Mouse (Mus musculus) forebrain, postnatal 0 days (tissue): ENCODE measurements around the gene Plac8. TPM values are rescaled to one million over a fixed set of nuclear protein-coding genes. Genes with fewer than 3 reads are reported as not detected.

Experiments used
- ATAC-seq: fragments of 200-750 bp; cut with Nextera tagmentation; 2 replicates; pipeline ENCODE4 v1.8.0; 2017; ENCODE audit warnings: mild to moderate bottlenecking, moderate library complexity
- DNase-seq: peaks from one replicate; pipeline ENCODE4 v3.0.0-alpha.2; 2015
- H3K27ac ChIP-seq: fragments of 300-500 bp; sonication (generic); 2 replicates; pipeline ENCODE4 v1.5.1; 2014; ENCODE audit warnings: low read depth, mild to moderate bottlenecking, antibody characterized with exemption, low read length, moderate library complexity, mixed read lengths
- H3K27me3 ChIP-seq: fragments of 300-500 bp; sonication (generic); 2 replicates; pipeline ENCODE4 v1.6.1; 2014; ENCODE audit warnings: mild to moderate bottlenecking, low read length, mixed read lengths; ENCODE audit not compliant: insufficient read depth
- H3K36me3 ChIP-seq: fragments of 300-500 bp; sonication (generic); 2 replicates; pipeline ENCODE4 v1.6.1; 2014; ENCODE audit warnings: mild to moderate bottlenecking, moderate library complexity; ENCODE audit not compliant: insufficient read depth
- H3K4me1 ChIP-seq: fragments of 300-500 bp; sonication (generic); 2 replicates; pipeline ENCODE4 v1.6.1; 2014; ENCODE audit warnings: antibody characterized with exemption; ENCODE audit not compliant: insufficient read depth
- H3K4me2 ChIP-seq: fragments of 300-500 bp; sonication (generic); 2 replicates; pipeline ENCODE4 v1.6.1; 2014; ENCODE audit warnings: low read depth, mild to moderate bottlenecking, moderate library complexity
- H3K4me3 ChIP-seq: fragments of 300-500 bp; sonication (generic); 2 replicates; pipeline ENCODE4 v1.5.1; 2014; ENCODE audit warnings: low read depth, low read length, mixed read lengths
- H3K9ac ChIP-seq: fragments of 300-500 bp; sonication (generic); 2 replicates; pipeline ENCODE4 v1.6.1; 2014; ENCODE audit warnings: mild to moderate bottlenecking
- H3K9me3 ChIP-seq: fragments of 300-500 bp; sonication (generic); 2 replicates; pipeline ENCODE4 v1.6.1; 2016; ENCODE audit warnings: low read length
- CTCF ChIP-seq: sonication (generic); IDR thresholded peaks from 2 replicates; pipeline ENCODE4 v1.5.1; 2016; ENCODE audit warnings: antibody characterized with exemption, control low read depth, low read depth
- WGBS: fragments of 180-500 bp; shearing (Covaris S2); extraction: QIAGEN DNeasy Blood & Tissue Kit; methylation state at CpG from one replicate; pipeline ENCODE4 v1.1.7; 2014; 5-methylcytosine and 5-hydroxymethylcytosine counted together
- polyA plus RNA-seq: library from polyadenylated mRNA; unstranded; fragments of >200 nt; fragmentation: Nextera tagmentation; extraction: Ambion mirVana; gene quantifications from 2 replicates; pipeline ENCODE4 v1.2.1, GENCODE M21; 2015
- total RNA-seq: library from RNA; depleted of rRNA; stranded (reverse); fragments of >200 nt; gene quantifications from 2 replicates; pipeline ENCODE4 v1.2.3, GENCODE M21; 2014

The Plac8 gene
- total and polyA plus RNA-seq, 2 experiments from 2014 or later = 1.5 to 3.5 TPM

- no peaks in the 10 kb centered on the region for H3K4me1 ChIP-seq
- no peak for DNase-seq
- H3K27me3 ChIP-seq = no peaks in the 10 kb centered on the region
- H3K27ac ChIP-seq = no peak overlapping the region
- no peaks in the 10 kb centered on the region for H3K36me3 ChIP-seq
- H3K4me2 ChIP-seq = no peak overlapping the region
- no peak for TF ChIP-seq CTCF
- H3K4me3 ChIP-seq = no peak overlapping the region
- 77% methylated on average over 9 of the region's 9 CpGs for WGBS
- ATAC-seq = no peak
- H3K9me3 ChIP-seq = no peaks in the 10 kb centered on the region
- no peak overlapping the region for H3K9ac ChIP-seq
These were observed 14.5 kb downstream of the Plac8 start for GRCm38 (mm10) chr5:100557537-100557936.

DNA sequence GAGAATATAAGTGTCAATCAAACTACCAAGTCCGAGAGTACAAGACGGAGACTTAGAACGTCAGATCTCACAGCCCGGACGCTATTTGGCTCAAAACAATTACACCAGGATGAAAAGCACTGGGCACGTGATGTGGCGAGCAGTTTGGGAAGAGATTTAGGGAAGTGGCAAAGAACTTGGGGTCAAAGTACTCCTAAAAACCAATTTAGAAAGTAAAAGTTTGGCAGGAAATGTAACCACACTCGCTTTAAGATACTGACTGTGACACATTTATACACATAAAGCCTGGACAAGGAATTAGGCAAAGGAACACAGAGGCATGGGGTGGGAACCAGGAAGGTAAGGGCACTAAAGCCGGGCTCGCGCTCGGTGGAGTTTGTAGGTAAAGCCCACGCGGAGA lies 15.0 kb downstream of the Plac8 start:
- no peak for DNase-seq
- Histone ChIP-seq H3K36me3 (no peaks in the 10 kb centered on the region), H3K9ac (no peak overlapping the region), H3K4me1 (no peaks in the 10 kb centered on the region), H3K4me3 (no peak overlapping the region), H3K4me2 (no peak overlapping the region), H3K27ac (no peak overlapping the region), H3K9me3 (no peaks in the 10 kb centered on the region), H3K27me3 (no peaks in the 10 kb centered on the region)
- no peak for TF ChIP-seq CTCF
- ATAC-seq = no peak
- 78% methylated on average over 14 of the region's 14 CpGs for WGBS

DNA sequence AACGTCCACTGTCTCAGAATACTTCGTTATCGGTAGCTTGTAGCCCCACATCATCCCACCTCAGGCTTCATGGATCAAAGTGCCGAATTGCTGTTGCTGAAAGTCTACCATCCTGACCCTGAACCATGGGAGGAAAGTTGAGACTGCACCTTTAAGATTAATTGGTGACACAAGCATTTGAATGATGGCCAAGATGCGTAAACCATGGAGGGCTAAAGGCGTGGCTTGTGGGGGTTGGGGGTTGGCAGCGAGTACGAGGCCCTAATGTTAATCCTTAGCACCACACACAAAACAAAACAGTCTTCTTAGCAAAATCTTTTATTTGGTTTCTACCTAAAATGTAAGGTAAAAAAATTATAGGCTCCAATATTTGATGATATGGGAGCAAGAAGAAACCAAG lies 18.6 kb downstream of the Plac8 start:
- H3K4me1 ChIP-seq = no peaks in the 10 kb centered on the region
- TF ChIP-seq CTCF = no peak
- ATAC-seq = no peak

DNA sequence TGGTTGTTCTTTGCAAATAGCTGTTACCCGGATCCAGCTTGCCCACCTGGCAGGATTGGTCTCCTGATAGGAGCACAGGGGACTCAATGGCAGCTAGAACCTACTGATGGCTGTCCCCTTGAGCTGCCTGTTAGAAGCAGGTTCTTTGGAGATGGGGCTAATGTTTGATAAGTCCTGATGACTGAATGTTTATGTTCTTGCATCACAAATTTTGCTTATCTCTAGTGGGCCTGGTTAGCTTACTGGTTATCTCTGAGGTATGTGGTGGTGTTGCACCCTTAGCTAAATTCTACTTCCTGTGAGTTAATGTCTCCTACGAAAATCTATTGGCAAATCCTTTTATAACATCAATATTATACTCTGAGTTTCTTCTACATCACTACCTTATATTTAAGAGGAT lies 20.1 kb downstream of the Plac8 start:
- no peak for TF ChIP-seq CTCF
- Histone ChIP-seq H3K4me2 (no peak overlapping the region), H3K4me3 (no peak overlapping the region), H3K9me3 (no peaks in the 10 kb centered on the region), H3K27ac (no peak overlapping the region), H3K36me3 (peaks cover 24% of the 10 kb centered on the region), H3K27me3 (no peaks in the 10 kb centered on the region), H3K9ac (no peak overlapping the region), H3K4me1 (no peaks in the 10 kb centered on the region)
- WGBS = 75% methylated on average over 2 of the region's 2 CpGs
- DNase-seq (no peak), ATAC-seq (no peak)

More for the DNA sequence above, 18.6 kb downstream of the Plac8 start:
- no peaks in the 10 kb centered on the region for H3K27me3 ChIP-seq
- no peak for DNase-seq
- no peak overlapping the region for H3K4me3 ChIP-seq
- WGBS = 38% methylated on average over 8 of the region's 8 CpGs
- no peaks in the 10 kb centered on the region for H3K9me3 ChIP-seq
- no peak overlapping the region for H3K27ac ChIP-seq
- H3K4me2 ChIP-seq = no peak overlapping the region
- peaks cover 10% of the 10 kb centered on the region; the same call in 1 of the 2 replicates for H3K36me3 ChIP-seq
- H3K9ac ChIP-seq = no peak overlapping the region

DNA sequence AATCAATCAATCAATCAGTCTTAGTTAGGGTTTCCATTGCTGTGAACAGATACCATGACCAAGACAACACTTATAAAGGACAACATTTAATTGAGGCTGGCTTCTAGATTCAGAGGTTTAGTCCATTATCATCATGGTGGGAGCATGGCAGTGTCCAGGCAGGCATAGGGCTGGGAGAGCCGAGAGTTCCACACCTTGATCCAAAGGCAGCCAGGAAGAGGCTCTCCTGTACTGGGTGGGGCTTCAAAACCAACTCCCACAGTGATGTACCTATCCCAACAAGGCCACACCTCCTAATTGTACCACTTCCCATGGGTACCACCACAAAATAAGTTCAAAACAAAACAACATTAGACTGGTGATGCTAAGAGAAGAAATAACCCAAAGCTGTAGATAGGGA lies 21.9 kb downstream of the Plac8 start:
- TF ChIP-seq CTCF = no peak
- no peak overlapping the region for H3K4me3 ChIP-seq
- H3K4me1 ChIP-seq = no peaks in the 10 kb centered on the region
- H3K27ac ChIP-seq = no peak overlapping the region
- H3K9ac ChIP-seq = no peak overlapping the region
- no peak for DNase-seq
- no peaks in the 10 kb centered on the region for H3K27me3 ChIP-seq
- H3K4me2 ChIP-seq = no peak overlapping the region
- WGBS = 96% methylated on average over 1 of the region's 1 CpGs
- ATAC-seq = no peak
- H3K36me3 ChIP-seq = peaks cover 39% of the 10 kb centered on the region
- no peaks in the 10 kb centered on the region for H3K9me3 ChIP-seq

- Histone ChIP-seq H3K4me3 (no peak overlapping the region), H3K4me1 (no peaks in the 10 kb centered on the region), H3K27ac (no peak overlapping the region), H3K9ac (no peak overlapping the region), H3K36me3 (peaks cover 46% of the 10 kb centered on the region), H3K27me3 (no peaks in the 10 kb centered on the region), H3K9me3 (no peaks in the 10 kb centered on the region), H3K4me2 (no peak overlapping the region)
- ATAC-seq (no peak), DNase-seq (no peak)
- 95% methylated on average over 4 of the region's 4 CpGs for WGBS
- no peak for TF ChIP-seq CTCF
These were observed 22.7 kb downstream of the Plac8 start for GRCm38 (mm10) chr5:100549311-100549710.

- no peak for ATAC-seq
- 91% methylated on average over 2 of the region's 2 CpGs for WGBS
These were observed 23.8 kb downstream of the Plac8 start for GRCm38 (mm10) chr5:100548236-100548635.

More at GRCm38 (mm10) chr5:100548236-100548635, 23.8 kb downstream of the Plac8 start:
- Histone ChIP-seq H3K4me1 (no peaks in the 10 kb centered on the region), H3K9ac (no peak overlapping the region), H3K9me3 (no peaks in the 10 kb centered on the region), H3K27ac (no peak overlapping the region), H3K27me3 (no peaks in the 10 kb centered on the region), H3K4me2 (no peak overlapping the region), H3K4me3 (no peak overlapping the region), H3K36me3 (peaks cover 57% of the 10 kb centered on the region)
- DNase-seq = no peak
- no peak for TF ChIP-seq CTCF
